Mouse (Mus musculus) G1E (cell line): ENCODE measurements around the gene Itga11. TPM values are rescaled to one million over a fixed set of nuclear protein-coding genes. Genes with fewer than 3 reads are reported as not detected.

Experiments
- ATAC-seq: 2 replicates; pipeline ENCODE4 v1.8.0; 2016; ENCODE audit warnings: mild to moderate bottlenecking; ENCODE audit not compliant: insufficient number of reproducible peaks, poor library complexity, low FRiP score, severe bottlenecking; ENCODE audit errors: extremely low read depth
- DNase-seq: peaks from one replicate; pipeline ENCODE4 v3.0.0; 2012; ENCODE audit warnings: low spot score
- H3K27me3 ChIP-seq: 2 replicates; pipeline ENCODE4 v1.6.1; 2012; ENCODE audit warnings: mild to moderate bottlenecking, low read length, inconsistent platforms; ENCODE audit not compliant: insufficient read depth
- H3K36me3 ChIP-seq: replicated peaks from 2 replicates; pipeline ENCODE3; 2012; ENCODE audit warnings: mild to moderate bottlenecking, inconsistent platforms
- H3K4me1 ChIP-seq: 2 replicates; pipeline ENCODE4 v1.6.1; 2012; ENCODE audit warnings: low read depth, low read length, inconsistent platforms, mixed read lengths; ENCODE audit not compliant: insufficient read depth
- H3K4me3 ChIP-seq: 2 replicates; pipeline ENCODE4 v1.5.1; 2012; ENCODE audit warnings: low read depth, mild to moderate bottlenecking, inconsistent platforms, low read length, moderate library complexity, mixed read lengths
- H3K9me3 ChIP-seq: replicated peaks from 2 replicates; pipeline ENCODE4 v1.6.1; 2012; ENCODE audit warnings: inconsistent platforms
- CTCF ChIP-seq: IDR thresholded peaks from 2 replicates; pipeline ENCODE4 v1.5.1; 2012; ENCODE audit warnings: low read depth, low read length, inconsistent platforms, mixed read lengths
- GATA1 ChIP-seq: IDR thresholded peaks from 2 replicates; pipeline ENCODE4 v1.6.1; 2012; ENCODE audit warnings: borderline replicate concordance, low read length, inconsistent platforms, mixed read lengths
- GATA2 ChIP-seq: IDR thresholded peaks from 2 replicates; pipeline ENCODE4 v1.6.1; 2012; ENCODE audit warnings: low read depth, low read length, inconsistent platforms, borderline replicate concordance
- POLR2AphosphoS5 ChIP-seq: IDR thresholded peaks from 2 replicates; pipeline ENCODE4 v1.6.1; 2012; ENCODE audit warnings: low read depth, low read length, inconsistent platforms; ENCODE audit not compliant: insufficient replicate concordance
- TAL1 ChIP-seq: conservative IDR thresholded peaks from 2 replicates; pipeline ENCODE4 v1.6.1; 2012; ENCODE audit warnings: low read depth, low read length, inconsistent platforms, mixed read lengths
- polyA plus RNA-seq: library from polyadenylated mRNA; stranded (reverse); fragments of >175 nt; gene quantifications from 2 replicates; pipeline ENCODE4 v1.2.3, GENCODE M21; 2012
- total RNA-seq, 2 experiments: library from RNA; stranded (forward) in 1 of 2; stranded (reverse) in 1 of 2; fragments of 200-1000 nt in 1 of 2; fragments of >200 nt in 1 of 2; fragmentation: Nextera tagmentation in 1 of 2; gene quantifications; 2 replicates each; pipeline ENCODE4 v1.2.3; 2014 to 2017

The Itga11 gene
- total and polyA plus RNA-seq, 3 experiments: not detected

DNA sequence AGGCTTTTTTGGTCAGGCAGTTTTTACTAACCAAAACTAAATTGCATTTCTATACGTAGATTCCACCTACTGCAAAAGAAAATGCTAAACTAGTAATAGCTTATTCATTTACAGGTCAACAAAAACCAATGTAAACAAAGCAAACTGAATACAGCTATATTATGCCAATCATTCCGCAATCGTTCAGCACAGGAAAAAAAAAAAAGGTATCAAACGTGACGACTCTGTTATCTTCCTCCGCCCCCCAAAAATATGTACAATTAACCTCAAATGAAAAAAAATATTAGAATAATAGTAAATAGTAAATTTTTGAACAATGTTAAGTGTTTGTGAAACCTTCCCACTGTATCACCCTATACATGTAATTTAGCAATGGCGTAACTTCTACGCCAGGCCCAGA lies 132.5 kb downstream of the Itga11 start:
- Histone ChIP-seq H3K9me3 (no peaks in the 10 kb centered on the region), H3K36me3 (peaks cover 35% of the 10 kb centered on the region), H3K4me1 (peaks cover 46% of the 10 kb centered on the region), H3K4me3 (peak overlapping the region; percentile 100), H3K27me3 (no peaks in the 10 kb centered on the region)
- TF ChIP-seq GATA2: no peak
- TF ChIP-seq POLR2AphosphoS5: no peak
- TF ChIP-seq CTCF: no peak
- no peak for TF ChIP-seq GATA1
- TF ChIP-seq TAL1: no peak
- ATAC-seq: no peak
- no peak for DNase-seq

DNA sequence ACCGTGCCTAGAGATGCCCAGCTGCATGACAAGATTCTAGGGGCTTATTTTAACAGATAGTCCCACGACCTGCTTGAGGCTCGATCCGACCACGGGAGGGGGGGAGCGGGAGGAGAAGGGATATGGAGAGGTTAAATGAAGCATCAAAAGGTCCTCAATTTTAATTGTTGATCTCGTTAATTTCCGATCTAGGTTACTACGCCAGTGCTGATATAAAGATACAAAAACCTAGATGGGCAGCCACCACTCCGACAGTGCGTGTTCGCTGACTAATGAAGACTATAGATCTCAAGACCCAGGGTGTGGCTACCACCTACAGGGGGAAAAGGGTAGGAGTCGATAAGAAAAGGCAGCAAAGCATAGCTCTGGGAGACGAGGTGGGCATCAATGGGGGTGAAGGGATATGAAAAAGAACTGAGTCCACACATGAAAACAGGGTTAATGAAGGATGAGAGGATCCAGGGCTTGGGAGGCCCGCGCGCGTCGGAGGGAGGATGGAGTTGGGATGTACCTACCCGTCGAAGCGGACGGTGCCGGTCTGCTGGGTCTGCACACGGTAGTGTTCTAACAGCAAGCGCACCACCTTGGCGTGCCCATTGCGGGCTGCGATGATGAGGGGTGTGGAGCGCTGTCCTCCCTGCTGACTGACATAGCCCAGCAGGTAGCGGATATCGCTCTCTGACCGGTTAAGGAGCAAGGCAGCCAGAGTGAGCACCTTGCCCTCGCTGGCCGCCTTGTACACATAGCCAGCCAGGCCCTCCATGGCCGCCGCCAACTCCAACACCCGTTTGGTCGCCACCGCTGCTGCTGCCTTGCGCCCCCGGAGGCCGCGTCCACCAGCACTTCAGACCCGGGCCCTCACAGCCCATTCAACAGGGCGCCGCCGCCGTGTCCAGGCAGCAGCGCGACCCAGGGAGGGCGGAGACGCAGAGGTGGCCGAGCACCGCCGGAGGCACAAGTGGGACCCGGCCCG lies 133.2 kb downstream of the Itga11 start:
- ATAC-seq (0 out of 2 replicates have a peak, but pooled peaks have one; percentile 32), DNase-seq (peak; percentile 60)
- TF ChIP-seq POLR2AphosphoS5 (no peak), CTCF (no peak), GATA1 (no peak), GATA2 (no peak), TAL1 (no peak)
- H3K27me3 ChIP-seq: no peaks in the 10 kb centered on the region
- no peaks in the 10 kb centered on the region for H3K9me3 ChIP-seq
- H3K4me1 ChIP-seq: peaks cover 44% of the 10 kb centered on the region
- H3K36me3 ChIP-seq: peaks cover 31% of the 10 kb centered on the region
- peak overlapping the region; percentile 100 for H3K4me3 ChIP-seq

GRCm38 (mm10) chr9:62811516-62812121 lies 134.0 kb downstream of the Itga11 start, which contains the start of gene Fem1b:
Fem1b (minus strand) TSS chr9:62811934.
- Histone ChIP-seq H3K4me3 (peak within 1 kb of the TSS; percentile 100), H3K27me3 (no peaks in the 10 kb centered on the region), H3K9me3 (no peaks in the 10 kb centered on the region), H3K4me1 (peaks cover 49% of the 10 kb centered on the region), H3K36me3 (peaks cover 25% of the 10 kb centered on the region)
- TF ChIP-seq CTCF (no peak), GATA1 (no peak), TAL1 (no peak), GATA2 (no peak), POLR2AphosphoS5 (no peak)
- ATAC-seq: peak; percentile 84
- peak; percentile 80 for DNase-seq

DNA sequence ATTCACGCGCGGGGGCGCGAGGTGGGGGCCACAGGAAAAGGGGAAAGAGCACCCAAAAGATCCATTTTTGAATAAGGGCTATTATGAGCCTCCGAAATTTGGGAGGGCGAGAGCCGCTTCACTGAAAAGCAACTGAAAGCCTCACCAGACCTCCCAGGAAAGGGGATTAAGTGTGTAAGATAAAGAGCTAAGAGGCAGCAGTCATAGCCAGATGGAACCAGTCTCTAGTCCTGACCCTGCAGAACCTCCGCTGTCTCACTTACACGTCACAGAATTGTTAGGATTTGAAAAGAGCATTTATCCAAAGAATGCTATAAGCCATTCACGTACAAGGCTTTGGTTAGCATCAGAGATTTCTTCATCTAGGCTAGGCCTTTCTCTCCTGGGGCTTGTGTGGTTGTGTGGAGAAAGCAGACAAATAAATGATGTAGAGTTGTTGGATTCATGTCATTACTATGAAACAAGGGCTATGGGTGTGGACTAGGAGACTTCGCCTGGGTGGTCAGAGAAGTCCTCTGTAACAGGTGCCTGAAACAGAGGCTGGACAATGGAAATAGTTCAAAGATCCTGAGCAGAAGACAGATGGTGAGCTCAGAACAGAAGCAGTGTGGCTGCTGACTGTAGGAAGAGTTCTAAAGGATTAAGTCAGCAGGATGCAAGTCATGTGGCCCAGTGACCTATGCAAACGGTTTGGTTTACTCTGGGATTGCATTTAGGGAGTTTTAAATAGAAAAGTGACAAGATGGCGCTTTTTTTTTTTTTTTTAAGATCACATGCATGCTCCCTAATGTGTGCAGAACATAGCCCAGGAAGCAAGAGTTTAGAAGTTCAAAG lies 134.8 kb downstream of the Itga11 start:
- Histone ChIP-seq H3K9me3 (no peaks in the 10 kb centered on the region), H3K36me3 (peaks cover 23% of the 10 kb centered on the region), H3K4me1 (peaks cover 55% of the 10 kb centered on the region), H3K27me3 (no peaks in the 10 kb centered on the region), H3K4me3 (peak overlapping the region; percentile 100)
- no peak for TF ChIP-seq POLR2AphosphoS5
- TF ChIP-seq GATA1: no peak
- DNase-seq (no peak), ATAC-seq (no peak)

DNA sequence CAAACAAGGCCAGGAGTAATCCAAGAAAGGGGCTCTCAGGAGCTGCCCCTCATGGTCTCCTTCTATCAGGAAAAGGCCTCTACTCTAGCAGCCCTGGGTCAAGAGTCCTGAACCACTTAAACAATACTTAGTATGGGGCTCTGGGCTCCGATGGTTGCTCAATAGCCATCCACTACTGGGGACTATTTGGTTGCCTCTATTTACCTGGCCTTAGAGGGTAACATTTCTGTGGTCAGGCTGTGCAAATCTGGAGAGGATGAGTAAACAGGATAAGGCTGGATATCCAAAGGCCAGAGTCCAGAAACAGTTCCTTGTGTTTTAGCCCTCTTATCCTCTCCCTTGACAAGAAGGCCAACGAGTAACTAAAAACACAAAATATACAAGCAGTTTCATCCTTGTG lies 137.1 kb downstream of the Itga11 start:
- peaks cover 50% of the 10 kb centered on the region for H3K4me1 ChIP-seq
- TF ChIP-seq CTCF (no peak), POLR2AphosphoS5 (no peak), GATA2 (no peak), GATA1 (no peak), TAL1 (no peak)
- no peak for ATAC-seq

More for the DNA sequence above, 137.1 kb downstream of the Itga11 start:
- H3K4me3 ChIP-seq: no peak overlapping the region
- H3K9me3 ChIP-seq: no peaks in the 10 kb centered on the region
- no peak for DNase-seq
- peaks cover 4% of the 10 kb centered on the region for H3K36me3 ChIP-seq
- no peaks in the 10 kb centered on the region for H3K27me3 ChIP-seq
